Mouse (Mus musculus): ENCODE measurements at regions not wholly inside any gene's neighbourhood (a gene's known extent, or its start where the extent isn't known, plus 50 kb on each side); places are given as distances from the start of the nearest gene placed in this dataset.
"Not testable (repeated sequence)": the region's sequence is repeated elsewhere in the genome, so short reads cannot be mapped to it uniquely, and the experiment has no call there.

DNA sequence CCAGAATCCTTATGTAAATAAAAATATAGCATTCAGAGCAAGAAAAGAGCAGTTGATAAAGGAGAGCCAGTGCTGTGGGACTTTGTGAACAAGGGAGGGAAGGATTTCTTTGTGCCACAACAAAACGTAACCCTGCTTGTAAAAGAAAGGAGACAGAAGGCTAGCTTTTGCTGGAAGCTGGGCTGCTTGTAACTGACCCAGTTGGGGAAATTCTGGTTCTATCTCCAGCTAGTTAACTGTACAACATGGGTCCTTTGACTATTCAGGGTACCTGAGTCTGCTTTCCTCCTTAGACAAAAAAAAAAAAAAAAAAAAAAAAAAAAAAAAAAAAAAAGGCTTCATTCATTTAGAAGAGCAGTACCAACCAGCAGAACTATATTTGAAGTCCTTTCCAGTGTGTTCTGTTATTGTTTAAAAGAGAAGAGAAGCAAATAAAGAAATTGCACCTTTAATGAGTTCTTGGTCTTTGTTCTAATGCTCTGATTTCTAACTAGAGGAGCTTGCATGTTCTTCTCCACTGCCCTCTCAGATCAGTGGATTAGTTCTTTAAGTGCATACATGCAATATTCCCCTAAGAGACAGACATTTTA, 345.8 kb upstream of the Pou3f2 start:
- DNase-seq (ENCODE audit: extremely low read depth, insufficient read length, low spot score): no peak

DNA sequence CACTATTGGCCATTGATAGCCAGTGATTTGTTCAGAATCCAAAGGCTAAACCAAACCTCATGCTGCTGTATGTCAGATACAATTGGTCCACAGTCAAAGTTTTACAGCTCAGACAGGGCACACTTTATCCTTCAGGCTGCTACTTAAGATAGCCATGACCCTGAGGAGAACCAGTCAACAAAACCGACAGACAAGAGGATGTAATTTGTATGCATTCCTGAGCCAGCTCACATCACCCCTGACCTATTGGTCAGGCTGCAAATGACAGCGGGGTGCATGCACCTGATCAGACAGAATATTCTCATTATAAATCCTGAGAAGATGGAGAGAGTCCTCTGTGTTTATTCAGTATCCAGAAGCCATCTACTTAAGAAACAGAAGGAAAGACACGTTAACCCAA, 315.5 kb upstream of the Pou3f2 start:
- DNase-seq (ENCODE audit: extremely low read depth, insufficient read length, low spot score): no peak

DNA sequence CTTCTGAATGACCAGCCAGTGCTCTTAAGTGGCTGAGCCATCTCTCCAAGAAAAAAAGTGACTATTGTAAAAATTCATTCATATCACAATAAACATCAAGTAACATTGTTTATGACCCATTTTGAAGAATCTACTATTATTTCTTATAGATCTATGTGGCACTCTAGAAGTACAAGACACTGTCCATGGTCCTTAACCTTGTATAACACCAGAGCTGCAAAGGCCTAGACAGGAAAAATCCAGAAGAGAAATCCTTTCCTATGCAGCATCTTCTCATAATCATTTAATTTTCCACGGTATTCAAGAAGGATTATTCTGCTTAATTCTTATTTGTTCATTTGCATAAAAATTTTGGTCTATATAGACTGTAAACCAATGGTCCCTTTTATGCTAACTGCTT, 304.7 kb upstream of the Pou3f2 start:
- DNase-seq (ENCODE audit: extremely low read depth, insufficient read length, low spot score): no peak

DNA sequence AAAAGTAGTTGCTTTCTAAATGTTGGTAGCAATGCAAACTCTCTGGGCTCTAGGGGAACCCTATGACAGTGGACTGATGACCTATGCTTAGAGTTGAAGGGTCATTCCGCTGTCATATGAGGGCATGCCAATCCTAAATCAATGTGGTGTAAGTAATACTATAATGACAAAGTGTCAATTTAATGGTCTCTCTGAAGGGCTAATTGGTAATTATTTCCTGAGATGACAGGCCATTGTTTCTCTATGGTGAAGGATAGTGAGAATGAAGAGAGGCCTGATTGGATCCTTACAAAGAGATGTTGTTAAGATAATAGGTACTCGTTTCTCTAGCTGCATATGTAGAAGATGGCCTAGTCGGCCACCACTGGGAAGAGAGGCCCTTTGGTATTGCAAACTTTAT, 299.7 kb upstream of the Pou3f2 start:
- DNase-seq (ENCODE audit: extremely low read depth, insufficient read length, low spot score): no peak

DNA sequence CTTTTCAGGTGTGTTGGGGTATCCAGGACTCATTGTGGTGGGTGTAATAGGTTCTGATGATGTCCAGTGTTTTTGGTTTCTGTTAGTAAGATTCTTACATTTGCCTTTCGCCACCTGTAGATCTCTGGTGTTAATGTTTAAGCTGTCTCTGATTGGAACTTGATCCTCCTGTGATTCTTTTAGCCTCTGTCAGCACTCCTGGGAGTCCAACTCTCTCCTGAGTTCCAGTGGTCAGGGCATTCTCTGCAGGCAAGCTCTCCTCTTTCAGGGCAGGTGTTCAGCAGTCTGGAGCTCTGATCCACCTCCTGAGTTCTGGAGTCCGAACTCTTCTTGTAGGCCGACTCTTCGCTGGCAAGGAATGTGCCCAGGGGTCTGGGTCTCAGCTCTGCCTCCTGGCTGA, 274.9 kb upstream of the Pou3f2 start:
- not testable (repeated sequence) for DNase-seq (ENCODE audit: extremely low read depth, insufficient read length, low spot score)

Measured in 3134 (cell line).